Mouse (Mus musculus) cerebellum, postnatal 36 days (tissue): ENCODE data around the gene Psmd5.
A peak's percentile ranks its signal among the peaks of the same experiment; 100 is the strongest.
"Not testable (repeated sequence)": the region's sequence is repeated elsewhere in the genome, so short reads cannot be mapped to it uniquely, and the experiment has no call there.

ENCODE experiments used
- DNase-seq, 2 experiments: peaks; one replicate each; pipeline ENCODE4 v3.0.0; 2021 to 2022; ENCODE audit warnings: mixed read lengths in 2 of 2

The Psmd5 gene

GRCm38 (mm10) chr2:34825827-34826459 lies 48.8 kb downstream of the Psmd5 start, which contains the start of gene Fbxw2:
Gene Fbxw2, minus strand, starts transcription at chr2:34826311.
- peak; percentile 93 to 95 for DNase-seq

- DNase-seq: no peak
Measured at GRCm38 (mm10) chr2:34818492-34818891, 56.3 kb downstream of the Psmd5 start.

DNA sequence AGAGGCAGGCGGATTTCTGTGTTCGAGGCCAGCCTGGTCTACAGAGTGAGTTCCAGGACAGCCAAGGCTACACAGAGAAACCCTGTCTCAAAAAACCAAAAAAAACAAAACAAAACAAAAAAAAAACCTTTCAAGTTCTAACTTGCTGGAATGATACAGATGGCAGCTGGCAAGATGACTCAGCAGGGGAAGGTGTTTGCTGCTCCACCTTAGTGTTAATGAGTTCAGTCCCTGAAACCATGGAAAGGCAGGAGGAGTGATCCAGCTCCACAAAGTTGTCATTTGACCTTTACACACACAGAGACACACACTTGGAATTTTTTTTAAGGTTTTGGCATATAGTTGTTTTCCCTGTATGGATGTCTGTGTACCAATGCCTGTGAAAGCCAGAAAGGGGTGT lies 58.9 kb downstream of the Psmd5 start:
- DNase-seq: not testable (repeated sequence)

- no peak for DNase-seq
Measured at GRCm38 (mm10) chr2:34812706-34813105, 62.1 kb downstream of the Psmd5 start.

DNA sequence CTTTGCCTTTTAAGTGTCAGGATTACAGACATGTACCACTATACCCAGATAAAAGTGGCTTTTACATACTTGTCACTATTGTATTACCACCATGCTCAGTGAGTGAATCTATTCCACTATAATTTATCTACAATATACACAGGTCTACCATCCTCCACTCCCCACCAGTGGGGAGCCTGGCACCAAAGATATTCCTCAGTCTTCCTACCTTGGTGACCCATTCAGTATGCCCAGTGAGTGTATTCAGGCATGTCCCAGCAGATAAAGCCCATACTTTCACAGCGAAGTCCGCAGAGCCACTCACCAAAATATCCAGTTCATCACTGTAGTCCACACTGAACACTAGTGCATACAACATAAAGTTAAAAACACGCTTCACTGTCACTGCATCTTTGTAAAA lies 64.0 kb downstream of the Psmd5 start:
- no peak for DNase-seq

- DNase-seq: no peak
Measured at GRCm38 (mm10) chr2:34809568-34809967, 65.2 kb downstream of the Psmd5 start.

DNA sequence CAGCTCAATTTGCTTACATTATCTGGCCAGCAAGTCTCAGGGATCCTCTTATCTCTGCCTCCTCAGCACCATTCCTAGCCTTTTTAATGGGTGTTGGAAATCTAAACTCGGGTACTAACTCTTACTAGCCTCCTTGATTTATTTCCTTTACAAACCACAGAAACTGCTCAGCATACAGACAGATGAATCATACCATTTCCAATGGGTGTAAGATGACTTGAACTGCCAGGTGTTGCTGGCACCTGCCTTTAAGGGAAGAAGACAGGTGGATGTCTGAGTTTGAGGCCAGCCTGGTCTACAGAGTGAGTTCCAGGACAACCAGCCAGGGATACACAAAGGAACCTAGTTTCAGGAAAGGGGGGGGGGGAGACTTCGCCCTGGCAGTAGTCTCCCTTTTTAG lies 66.7 kb downstream of the Psmd5 start:
- DNase-seq: no peak

DNA sequence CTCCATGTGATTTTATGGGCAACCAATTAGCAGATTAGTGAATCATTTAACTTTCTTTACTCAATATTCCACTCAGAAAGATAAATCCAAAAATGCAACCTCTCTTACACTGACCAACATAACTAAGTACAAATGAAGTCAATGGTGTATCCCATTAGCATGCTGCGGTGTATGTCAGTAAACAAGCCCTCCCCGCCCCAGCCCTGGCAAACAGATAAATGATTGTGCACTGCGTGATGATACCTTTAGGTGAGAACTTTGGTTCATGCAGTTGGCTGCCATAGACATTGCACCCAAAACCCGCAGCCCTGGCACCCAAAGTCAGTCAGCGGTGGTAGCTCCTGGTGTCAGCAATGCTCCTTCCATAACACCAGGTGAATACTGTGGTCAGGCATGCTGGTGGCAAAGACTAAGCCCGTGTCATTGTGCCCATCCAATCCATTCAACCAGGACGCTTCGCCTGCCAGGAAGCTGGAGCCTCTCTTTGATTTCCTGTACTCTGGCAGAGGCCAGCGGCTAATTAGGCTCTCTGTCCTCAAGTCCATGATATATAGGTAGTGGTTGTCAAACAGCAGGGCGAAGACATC lies 69.3 kb downstream of the Psmd5 start:
- no peak for DNase-seq

DNA sequence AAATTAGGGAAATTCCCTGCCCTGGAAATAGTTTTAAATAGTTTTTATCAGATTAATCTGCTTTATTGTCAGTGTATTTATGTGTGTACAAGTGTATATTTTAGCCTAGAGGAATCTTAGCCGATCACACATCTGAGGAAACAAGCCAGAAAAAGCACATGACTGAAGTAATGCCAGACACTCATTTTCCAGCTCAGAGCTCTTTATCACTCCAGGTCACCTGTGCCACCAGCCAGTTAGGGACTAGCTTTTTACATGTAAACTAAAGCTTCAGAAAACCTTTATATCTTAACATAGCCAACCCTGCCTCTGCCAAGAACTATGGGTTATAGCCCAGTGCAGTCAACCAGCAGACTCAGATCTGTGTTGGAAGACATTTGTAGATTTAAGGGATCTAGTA lies 70.0 kb downstream of the Psmd5 start:
- DNase-seq: no peak

DNA sequence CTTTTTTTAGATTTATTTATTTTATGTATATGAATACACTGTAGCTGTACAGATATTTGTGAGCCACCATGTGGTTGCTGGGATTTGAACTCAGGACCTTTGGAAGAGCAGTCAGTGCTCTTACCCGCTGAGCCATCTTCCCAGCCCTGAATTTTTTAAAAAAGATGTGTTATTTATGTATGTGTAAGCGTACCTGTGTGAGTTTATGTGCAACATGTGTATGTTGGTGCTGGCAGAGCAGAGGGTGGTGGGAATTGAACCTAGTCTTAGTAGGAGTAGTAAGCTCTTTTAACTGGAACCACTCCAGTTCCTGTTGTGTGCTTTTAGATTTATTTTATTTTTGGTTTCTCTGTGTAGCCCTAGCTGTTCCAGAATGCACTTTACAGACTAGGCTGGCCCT lies 70.6 kb downstream of the Psmd5 start:
- no peak for DNase-seq

- no peak for DNase-seq
Measured at GRCm38 (mm10) chr2:34803746-34804145, 71.0 kb downstream of the Psmd5 start.

- peak in 1 of 2 experiments; percentile 21 for DNase-seq
Measured at GRCm38 (mm10) chr2:34802565-34803245, 72.1 kb downstream of the Psmd5 start.

DNA sequence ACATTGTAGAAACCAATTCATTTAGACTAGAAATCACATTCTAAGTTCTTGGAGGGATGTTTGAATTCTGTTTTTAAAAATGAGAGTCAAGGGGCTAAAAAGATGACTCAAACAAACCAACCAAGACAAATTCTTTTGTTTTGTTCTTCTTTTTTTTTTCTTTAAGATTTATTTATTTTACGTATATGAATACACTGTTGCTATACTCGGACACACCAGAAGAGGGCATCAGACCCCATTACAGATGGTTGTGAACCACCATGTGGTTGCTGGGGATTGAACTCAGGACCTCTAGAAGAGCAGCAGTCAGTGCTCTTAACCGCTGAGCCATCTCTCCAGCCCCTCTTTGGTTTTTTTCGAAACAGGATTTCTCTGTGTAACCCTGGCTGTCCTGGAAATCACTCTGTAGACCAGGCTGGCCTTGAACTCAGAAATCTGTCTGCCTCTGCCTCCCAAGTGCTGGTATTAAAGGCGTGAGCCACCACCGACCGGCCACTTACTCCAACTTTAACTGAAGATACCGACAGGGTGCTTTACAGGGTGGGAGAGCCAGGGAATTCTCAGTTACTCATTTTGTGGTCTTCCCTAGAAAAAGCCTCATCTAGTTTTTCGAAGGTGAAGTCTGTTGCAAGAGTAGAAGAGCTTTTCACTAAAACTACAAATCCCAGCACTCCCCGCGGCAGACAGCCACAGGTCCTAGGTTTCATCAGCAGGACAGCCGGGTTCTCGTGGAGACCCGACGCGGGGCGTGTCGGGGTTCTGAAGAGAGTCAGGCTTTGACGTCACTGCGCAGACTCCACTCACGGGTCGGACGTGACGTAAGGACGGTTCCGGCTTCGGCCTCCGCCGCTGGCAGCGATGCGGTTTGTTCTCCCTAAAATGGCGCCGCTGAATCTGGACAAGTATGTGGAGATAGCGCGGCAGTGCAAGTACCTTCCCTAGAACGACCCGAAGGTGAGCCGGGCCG lies 73.0 kb downstream of the Psmd5 start:
- peak; percentile 96 for DNase-seq

- DNase-seq: no peak
Measured at GRCm38 (mm10) chr2:34800371-34800770, 74.4 kb downstream of the Psmd5 start.
